Mouse (Mus musculus): ENCODE data around the gene Eomes. TPM values are rescaled to one million over a fixed set of nuclear protein-coding genes. Genes with fewer than 3 reads are reported as not detected.

The Eomes gene
- polyA plus RNA-seq (2016; fragmentation: Nextera tagmentation; extraction: Ambion mirVana): 0.09 and 0.25 TPM in 2 replicates

GRCm38 (mm10) chr9:118477961-118478360 is at the start of gene Eomes:
Gene Eomes, plus strand, starts transcription at chr9:118478212.
- Histone ChIP-seq H3K4me2 (replicated peaks) (peak within 1 kb of the TSS; percentile 51), H3K27ac (no peak within 1 kb of the TSS), H3K9ac (peak within 1 kb of the TSS; percentile 15; the same call in 1 of the 2 replicates), H3K4me3 (peak within 1 kb of the TSS; percentile 35), H3K9me3 (replicated peaks) (no peaks in the 10 kb centered on the region), H3K36me3 (no peaks in the 10 kb centered on the region), H3K4me1 (peaks cover 28% of the 10 kb centered on the region), H3K27me3 (peaks cover 87% of the 10 kb centered on the region)
- ATAC-seq (ENCODE audit: low FRiP score): no peak
- 1% methylated on average over 9 of the region's 9 CpGs for WGBS

- ATAC-seq (ENCODE audit: low FRiP score): no peak
- WGBS: 39% methylated on average over 9 of the region's 9 CpGs
- no peaks in the 10 kb centered on the region for H3K36me3 ChIP-seq
- no peaks in the 10 kb centered on the region for H3K27me3 ChIP-seq
- no peak overlapping the region for H3K27ac ChIP-seq
- no peak overlapping the region for H3K9ac ChIP-seq
- H3K4me1 ChIP-seq: peaks cover 4% of the 10 kb centered on the region; the same call in 1 of the 2 replicates
- H3K4me2 ChIP-seq (replicated peaks): no peak overlapping the region
- no peak overlapping the region for H3K4me3 ChIP-seq
- H3K9me3 ChIP-seq (replicated peaks): no peaks in the 10 kb centered on the region
Measured at GRCm38 (mm10) chr9:118444809-118445208, 33.2 kb upstream of the Eomes start.

DNA sequence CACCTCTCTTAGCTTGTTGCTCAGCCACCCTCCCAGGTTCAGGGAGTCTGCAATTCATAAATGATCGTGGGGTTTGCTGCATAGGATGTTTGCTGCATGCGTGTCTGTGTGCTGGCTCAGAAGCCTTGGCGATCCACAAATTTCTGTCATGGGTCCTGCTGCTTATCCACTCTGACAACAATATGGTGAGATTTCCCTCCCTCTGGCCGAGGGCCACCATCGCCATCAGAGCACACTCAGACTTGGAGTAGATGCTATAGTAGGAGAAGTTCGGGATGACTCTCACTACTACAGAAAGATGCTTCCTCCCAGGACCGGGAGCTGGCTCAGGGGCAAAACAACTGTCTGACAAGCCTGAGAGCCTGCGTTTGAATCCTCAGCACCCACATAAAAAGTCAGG is 28.7 kb upstream of the Eomes start:
- H3K27me3 ChIP-seq: no peaks in the 10 kb centered on the region
- H3K36me3 ChIP-seq: no peaks in the 10 kb centered on the region
- H3K9me3 ChIP-seq (replicated peaks): no peaks in the 10 kb centered on the region
- H3K4me2 ChIP-seq (replicated peaks): no peak overlapping the region
- H3K4me3 ChIP-seq: no peak overlapping the region
- H3K4me1 ChIP-seq: peaks cover 4% of the 10 kb centered on the region; the same call in 1 of the 2 replicates
- no peak overlapping the region for H3K9ac ChIP-seq
- no peak for ATAC-seq (ENCODE audit: low FRiP score)
- no peak overlapping the region for H3K27ac ChIP-seq
- 86% methylated on average over 8 of the region's 8 CpGs for WGBS

DNA sequence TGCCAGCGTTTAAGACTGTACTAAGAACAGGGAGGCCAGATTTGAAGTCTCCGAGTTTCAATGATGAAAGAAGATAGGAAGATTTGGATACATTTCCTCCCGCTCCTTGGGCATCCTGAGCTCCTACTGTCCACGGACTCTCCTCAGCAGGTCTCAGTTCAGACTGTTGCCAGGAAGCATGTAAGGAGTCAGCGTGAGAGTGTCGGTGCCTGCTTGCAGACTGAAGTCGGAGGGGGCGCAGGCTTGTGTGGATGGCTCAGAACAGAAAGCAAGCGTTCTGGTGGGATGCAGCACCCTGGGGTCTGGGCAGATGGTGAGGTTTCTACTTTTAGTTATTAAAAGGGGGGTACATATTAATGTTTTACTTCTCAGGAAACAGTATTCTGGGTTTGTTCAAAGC is 24.6 kb upstream of the Eomes start:
- 0 out of 2 replicates have a peak, but pooled peaks cover 2% of the 10 kb centered on the region for H3K4me1 ChIP-seq
- peaks cover 5% of the 10 kb centered on the region; the same call in 1 of the 2 replicates for H3K27me3 ChIP-seq
- no peak for ATAC-seq (ENCODE audit: low FRiP score)
- no peak overlapping the region for H3K9ac ChIP-seq
- H3K9me3 ChIP-seq (replicated peaks): no peaks in the 10 kb centered on the region
- 49% methylated on average over 9 of the region's 9 CpGs for WGBS
- no peaks in the 10 kb centered on the region for H3K36me3 ChIP-seq
- H3K27ac ChIP-seq: no peak overlapping the region
- no peak overlapping the region; the same call in 1 of the 2 replicates for H3K4me2 ChIP-seq (replicated peaks)
- H3K4me3 ChIP-seq: no peak overlapping the region

DNA sequence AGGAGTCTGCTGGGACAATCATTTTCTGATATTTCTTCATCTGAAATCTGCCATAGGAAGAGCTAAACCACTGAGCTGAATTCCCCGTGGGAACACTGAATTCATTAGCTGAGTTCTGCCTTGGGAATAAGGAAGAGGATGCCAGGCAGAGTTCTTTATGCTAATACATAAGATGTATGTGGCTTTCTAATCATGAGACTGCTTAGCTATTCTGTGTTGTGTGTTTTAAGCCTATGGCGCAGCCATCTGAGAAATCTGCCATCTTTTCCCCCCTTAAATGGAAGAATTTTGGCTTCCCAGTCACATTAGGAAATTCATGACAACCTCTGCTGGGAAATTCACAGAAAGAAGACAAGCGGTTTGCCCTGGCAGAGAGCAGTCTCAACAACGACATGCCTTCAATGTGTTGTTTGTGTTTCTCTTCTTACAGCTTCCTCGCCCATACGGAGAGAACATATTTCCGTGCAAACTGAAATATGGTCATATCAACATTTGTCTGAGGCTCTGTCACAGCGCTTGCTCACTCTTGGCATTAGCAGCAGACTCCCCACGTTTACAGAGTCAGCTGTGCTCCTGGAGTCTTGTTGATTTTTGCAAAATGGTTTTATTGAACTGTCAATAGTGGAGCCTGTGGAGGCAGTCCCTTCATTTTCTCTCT is 22.7 kb upstream of the Eomes start:
- 74% methylated on average over 9 of the region's 9 CpGs for WGBS
- Histone ChIP-seq H3K27me3 (peaks cover 5% of the 10 kb centered on the region; the same call in 1 of the 2 replicates), H3K9me3 (replicated peaks) (no peaks in the 10 kb centered on the region), H3K9ac (no peak overlapping the region), H3K4me2 (replicated peaks) (no peak overlapping the region), H3K4me3 (no peak overlapping the region), H3K36me3 (no peaks in the 10 kb centered on the region), H3K27ac (no peak overlapping the region), H3K4me1 (0 out of 2 replicates have a peak, but pooled peaks cover 2% of the 10 kb centered on the region)
- ATAC-seq (ENCODE audit: low FRiP score): no peak

GRCm38 (mm10) chr9:118456405-118456804 is 21.6 kb upstream of the Eomes start:
- 40% methylated on average over 6 of the region's 6 CpGs for WGBS
- Histone ChIP-seq H3K9ac (no peak overlapping the region), H3K4me3 (no peak overlapping the region), H3K27ac (no peak overlapping the region), H3K27me3 (peaks cover 5% of the 10 kb centered on the region; the same call in 1 of the 2 replicates), H3K4me1 (0 out of 2 replicates have a peak, but pooled peaks cover 2% of the 10 kb centered on the region), H3K36me3 (no peaks in the 10 kb centered on the region), H3K4me2 (replicated peaks) (no peak overlapping the region), H3K9me3 (replicated peaks) (no peaks in the 10 kb centered on the region)
- ATAC-seq (ENCODE audit: low FRiP score): no peak

- Histone ChIP-seq H3K9me3 (replicated peaks) (no peaks in the 10 kb centered on the region), H3K27me3 (peaks cover 5% of the 10 kb centered on the region; the same call in 1 of the 2 replicates), H3K9ac (no peak overlapping the region), H3K4me1 (0 out of 2 replicates have a peak, but pooled peaks cover 2% of the 10 kb centered on the region), H3K4me3 (no peak overlapping the region), H3K4me2 (replicated peaks) (no peak overlapping the region), H3K27ac (no peak overlapping the region), H3K36me3 (no peaks in the 10 kb centered on the region)
- ATAC-seq (ENCODE audit: low FRiP score): no peak
- 15% methylated on average over 5 of the region's 5 CpGs for WGBS
Measured at GRCm38 (mm10) chr9:118458039-118458438, 20.0 kb upstream of the Eomes start.

DNA sequence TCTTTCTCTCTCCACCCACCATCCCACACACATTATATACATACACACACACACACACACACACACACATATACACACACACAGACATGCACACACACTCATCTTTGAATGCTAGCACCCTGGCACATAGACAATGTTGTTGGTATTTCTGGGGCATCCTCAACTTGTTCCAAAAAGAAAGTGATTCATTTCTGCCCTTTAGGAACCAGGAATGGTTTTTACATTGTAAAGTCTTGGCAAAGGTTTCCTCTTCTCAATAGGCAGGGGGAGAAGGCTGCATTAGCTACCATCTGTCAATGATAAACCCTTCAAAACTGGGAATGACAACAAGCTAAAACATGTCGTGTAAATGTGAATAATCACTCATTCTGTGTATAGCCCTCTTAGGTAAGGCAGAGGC is 14.0 kb upstream of the Eomes start:
- no peak overlapping the region for H3K4me2 ChIP-seq (replicated peaks)
- no peaks in the 10 kb centered on the region for H3K4me1 ChIP-seq
- no peak overlapping the region for H3K4me3 ChIP-seq
- no peak overlapping the region for H3K27ac ChIP-seq
- H3K9me3 ChIP-seq (replicated peaks): no peaks in the 10 kb centered on the region
- no peak for ATAC-seq (ENCODE audit: low FRiP score)
- H3K9ac ChIP-seq: no peak overlapping the region
- H3K27me3 ChIP-seq: peaks cover 30% of the 10 kb centered on the region
- H3K36me3 ChIP-seq: no peaks in the 10 kb centered on the region
- WGBS: 67% methylated on average over 1 of the region's 1 CpGs

GRCm38 (mm10) chr9:118468301-118468700 is 9.7 kb upstream of the Eomes start:
- no peak for ATAC-seq (ENCODE audit: low FRiP score)
- Histone ChIP-seq H3K9ac (no peak overlapping the region), H3K36me3 (no peaks in the 10 kb centered on the region), H3K27me3 (peaks cover 70% of the 10 kb centered on the region), H3K4me1 (0 out of 2 replicates have a peak, but pooled peaks cover 5% of the 10 kb centered on the region), H3K27ac (no peak overlapping the region), H3K4me3 (no peak overlapping the region), H3K4me2 (replicated peaks) (no peak overlapping the region), H3K9me3 (replicated peaks) (no peaks in the 10 kb centered on the region)
- 1% methylated on average over 14 of the region's 14 CpGs for WGBS

DNA sequence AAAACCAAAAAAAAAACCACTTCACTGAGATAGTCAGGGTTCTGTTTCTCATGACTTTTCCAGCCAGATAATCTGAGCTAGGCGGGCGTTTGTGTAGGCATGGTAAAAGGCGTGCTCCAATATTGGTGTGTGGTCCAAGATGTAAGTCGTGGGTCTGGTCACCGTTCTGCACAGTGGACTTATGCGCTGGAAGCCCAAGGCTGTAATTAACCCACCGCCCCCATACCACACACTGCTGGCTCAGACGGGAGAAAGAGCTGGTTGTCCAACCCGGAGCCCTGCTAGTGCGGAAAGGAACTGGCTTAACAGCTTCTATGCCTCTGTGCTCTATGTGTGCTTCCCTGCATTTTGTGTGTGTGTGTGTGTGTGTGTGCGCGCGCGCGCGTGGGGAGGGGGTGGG is 8.7 kb upstream of the Eomes start:
- peaks cover 71% of the 10 kb centered on the region for H3K27me3 ChIP-seq
- no peak overlapping the region for H3K4me3 ChIP-seq
- 21% methylated on average over 16 of the region's 16 CpGs for WGBS
- no peaks in the 10 kb centered on the region for H3K36me3 ChIP-seq
- no peak overlapping the region for H3K9ac ChIP-seq
- no peak for ATAC-seq (ENCODE audit: low FRiP score)
- no peak overlapping the region for H3K27ac ChIP-seq
- H3K4me2 ChIP-seq (replicated peaks): no peak overlapping the region
- H3K4me1 ChIP-seq: 0 out of 2 replicates have a peak, but pooled peaks cover 5% of the 10 kb centered on the region
- no peaks in the 10 kb centered on the region for H3K9me3 ChIP-seq (replicated peaks)

- H3K9me3 ChIP-seq (replicated peaks): no peaks in the 10 kb centered on the region
- H3K4me2 ChIP-seq (replicated peaks): no peak overlapping the region
- no peaks in the 10 kb centered on the region for H3K36me3 ChIP-seq
- 7% methylated on average over 3 of the region's 3 CpGs for WGBS
- no peak overlapping the region for H3K9ac ChIP-seq
- no peak overlapping the region for H3K4me3 ChIP-seq
- peaks cover 80% of the 10 kb centered on the region for H3K27me3 ChIP-seq
- no peak for ATAC-seq (ENCODE audit: low FRiP score)
- 0 out of 2 replicates have a peak, but pooled peaks cover 5% of the 10 kb centered on the region for H3K4me1 ChIP-seq
- H3K27ac ChIP-seq: no peak overlapping the region
Measured at GRCm38 (mm10) chr9:118471296-118471695, 6.7 kb upstream of the Eomes start.

- Histone ChIP-seq H3K4me1 (peaks cover 28% of the 10 kb centered on the region), H3K9me3 (replicated peaks) (no peaks in the 10 kb centered on the region), H3K9ac (no peak overlapping the region), H3K4me2 (replicated peaks) (peak overlapping the region; percentile 51), H3K36me3 (no peaks in the 10 kb centered on the region), H3K4me3 (0 out of 2 replicates have a peak overlapping the region, but pooled peaks have one; percentile 14), H3K27me3 (peaks cover 87% of the 10 kb centered on the region), H3K27ac (no peak overlapping the region)
- peak; percentile 62; the same call in 1 of the 2 replicates for ATAC-seq (ENCODE audit: low FRiP score)
- 1% methylated on average over 22 of the region's 22 CpGs for WGBS
Measured at GRCm38 (mm10) chr9:118476211-118476765, 1.7 kb upstream of the Eomes start.
